10 mouse cellular contexts compared by ENCODE assay signal in genomic region chr10:69652660-69653059, GRCm38 (mm10).
A peak's percentile ranks its signal among the peaks of the same experiment; 100 is the strongest.
DNase-seq lines count a peak whose midpoint lies in the region; ATAC-seq and TF ChIP-seq lines count a peak whose summit lies in the region.
"Had no signal": no experiment of that assay in that cellular context is flagged by ENCODE, and none has a peak within 500 bp of the region (broad histone marks: within the 10 kb centered on the region; RNA-seq: fewer than 3 reads in every experiment).

No protein-coding gene starts in this region.

- H3K27me3 ChIP-seq in heart, embryonic 15.5 days: no peaks in the 10 kb centered on the region
- H3K27me3 ChIP-seq in lung, embryonic 16.5 days (ENCODE audit: control insufficient read depth, insufficient read depth, low read depth, low read length): no peaks in the 10 kb centered on the region
- no peaks in the 10 kb centered on the region for H3K27me3 ChIP-seq in hindbrain, postnatal 0 days (ENCODE audit: insufficient read depth, low read length)
- H3K27me3 ChIP-seq: embryonic facial prominence, embryonic 12.5 days; megakaryocyte, embryonic 14.5 days had no signal

- H3K4me2 ChIP-seq in heart, embryonic 15.5 days: peak overlapping the region; percentile 26; the same call in 1 of the 2 replicates
- H3K4me2 ChIP-seq in lung, embryonic 16.5 days (ENCODE audit: low read depth, low read length): no peak overlapping the region
- no peak overlapping the region for H3K4me2 ChIP-seq in hindbrain, postnatal 0 days (ENCODE audit: low read depth, low read length)
- H3K4me2 ChIP-seq: embryonic facial prominence, embryonic 12.5 days had no signal

- no peak overlapping the region for H3K9ac ChIP-seq in heart, embryonic 15.5 days
- H3K9ac ChIP-seq in lung, embryonic 16.5 days (ENCODE audit: low read length): no peak overlapping the region
- H3K9ac ChIP-seq in hindbrain, postnatal 0 days (replicated peaks; ENCODE audit: low read length): no peak overlapping the region
- H3K9ac ChIP-seq: embryonic facial prominence, embryonic 12.5 days had no signal

- peaks cover 42% of the 10 kb centered on the region for H3K4me1 ChIP-seq in heart, embryonic 15.5 days (replicated peaks)
- H3K4me1 ChIP-seq in lung, embryonic 16.5 days (replicated peaks; ENCODE audit: control insufficient read depth, insufficient read depth, low read length): peaks cover 30% of the 10 kb centered on the region
- H3K4me1 ChIP-seq in hindbrain, postnatal 0 days (ENCODE audit: insufficient read depth, low read length): peaks cover 7% of the 10 kb centered on the region
- H3K4me1 ChIP-seq: megakaryocyte, embryonic 14.5 days had no signal

- no peak for DNase-seq in left cerebral cortex, adult 2 months (ENCODE audit: extremely low spot score in 1 of 2, low spot score in 2 of 2)
- no peak for DNase-seq in left cerebral cortex, adult 18-20 months (ENCODE audit: low spot score in 2 of 2)
- peak; percentile 66 to 69 for DNase-seq in cerebellum, postnatal 36 days
- DNase-seq in hindbrain, postnatal 0 days (ENCODE audit: low spot score): no peak
- DNase-seq in left cerebral cortex, adult 9 months (ENCODE audit: low spot score in 2 of 2): no peak
- DNase-seq in spleen, adult 12 weeks (ENCODE audit: low spot score): no peak

- no peaks in the 10 kb centered on the region for H3K36me3 ChIP-seq in heart, embryonic 15.5 days
- H3K36me3 ChIP-seq in lung, embryonic 16.5 days (ENCODE audit: control insufficient read depth, insufficient read depth, low read length): no peaks in the 10 kb centered on the region
- H3K36me3 ChIP-seq in hindbrain, postnatal 0 days (ENCODE audit: insufficient read depth, low read length): no peaks in the 10 kb centered on the region
- H3K36me3 ChIP-seq: embryonic facial prominence, embryonic 12.5 days had no signal

- H3K9me3 ChIP-seq in heart, embryonic 15.5 days (replicated peaks): no peaks in the 10 kb centered on the region
- no peaks in the 10 kb centered on the region for H3K9me3 ChIP-seq in lung, embryonic 16.5 days (ENCODE audit: control insufficient read depth, low read length)
- no peaks in the 10 kb centered on the region for H3K9me3 ChIP-seq in hindbrain, postnatal 0 days (ENCODE audit: low read length)
- H3K9me3 ChIP-seq: embryonic facial prominence, embryonic 12.5 days; megakaryocyte, embryonic 14.5 days had no signal

- intact Hi-C loops in left cerebral cortex, adult 2 months (cut with DNase I): loop anchor here (5.0 kb wide), 1 partner anchor 285 kb away; no protein-coding TSS in a partner anchor

- 32% methylated on average over 5 of the region's 5 CpGs for WGBS in heart, embryonic 15.5 days
- 14% methylated on average over 5 of the region's 5 CpGs for WGBS in lung, embryonic 16.5 days
- WGBS in hindbrain, postnatal 0 days: 49% methylated on average over 5 of the region's 5 CpGs

- peak overlapping the region; percentile 40; the same call in 1 of the 2 replicates for H3K27ac ChIP-seq in left cerebral cortex, adult 2 months
- H3K27ac ChIP-seq in heart, embryonic 15.5 days: peak overlapping the region; percentile 41
- peak overlapping the region; percentile 52 for H3K27ac ChIP-seq in lung, embryonic 16.5 days (ENCODE audit: low read length)
- no peak overlapping the region for H3K27ac ChIP-seq in hindbrain, postnatal 0 days
- H3K27ac ChIP-seq: embryonic facial prominence, embryonic 12.5 days had no signal

- no peak overlapping the region for H3K4me3 ChIP-seq in left cerebral cortex, adult 2 months
- no peak overlapping the region for H3K4me3 ChIP-seq in heart, embryonic 15.5 days
- no peak overlapping the region for H3K4me3 ChIP-seq in lung, embryonic 16.5 days (ENCODE audit: low read length)
- no peak overlapping the region for H3K4me3 ChIP-seq in hindbrain, postnatal 0 days (ENCODE audit: low read length)
- H3K4me3 ChIP-seq: embryonic facial prominence, embryonic 12.5 days; megakaryocyte, embryonic 14.5 days had no signal

- TF ChIP-seq CTCF in left cerebral cortex, adult 2 months (IDR thresholded peaks at IDR 0.05): no peak
- no peak for TF ChIP-seq CTCF in hindbrain, postnatal 0 days (IDR thresholded peaks at IDR 0.05; ENCODE audit: low read depth)

- ATAC-seq in heart, embryonic 15.5 days (replicated peaks; ENCODE audit: insufficient number of reproducible peaks, insufficient read depth, low FRiP score, low read depth): 0 out of 2 replicates have a peak, but pooled peaks have one; percentile 19
- peak; percentile 81 for ATAC-seq in lung, embryonic 16.5 days (ENCODE audit: low read depth)
- no peak for ATAC-seq in hindbrain, postnatal 0 days

Comparison
In these comparisons a context has a peak if more than half of its experiments do, and no peak if none do; other contexts are left out.
1. DNase-seq: peak in cerebellum, postnatal 36 days (2 of 2); none in left cerebral cortex, adult 2 months (0 of 2), left cerebral cortex, adult 18-20 months (0 of 2), hindbrain, postnatal 0 days (single experiment), left cerebral cortex, adult 9 months (0 of 2) and spleen, adult 12 weeks (single experiment).